Comparison of ENCODE assay signal across 8 mouse cellular contexts in genomic region chr4:116464126-116464981, GRCm38 (mm10). TPM values are rescaled to one million over a fixed set of nuclear protein-coding genes. Genes with fewer than 3 reads are reported as not detected.
DNase-seq lines count a peak whose midpoint lies in the region; ATAC-seq and TF ChIP-seq lines count a peak whose summit lies in the region.

TSS of gene Mast2 (minus strand) at chr4:116464183.

- 0 out of 2 replicates have a peak, but pooled peaks cover 2% of the 10 kb centered on the region for H3K9me3 ChIP-seq in heart, embryonic 10.5 days
- peaks cover 10% of the 10 kb centered on the region; the same call in 1 of the 2 replicates for H3K9me3 ChIP-seq in kidney, embryonic 15.5 days (replicated peaks)

- H3K4me3 ChIP-seq in bone marrow macrophage, adult 2 months (ENCODE audit: insufficient read depth, low read length), result peak within 1 kb of the TSS; percentile 81
- H3K4me3 ChIP-seq in embryonic fibroblast, embryonic 13.5 days (ENCODE audit: insufficient read depth, low read length), result peak within 1 kb of the TSS; percentile 91
- peak within 1 kb of the TSS; percentile 90 for H3K4me3 ChIP-seq in heart, embryonic 10.5 days
- peak within 1 kb of the TSS; percentile 97 for H3K4me3 ChIP-seq in kidney, embryonic 15.5 days (replicated peaks)

- TF ChIP-seq POLR2A in bone marrow macrophage, adult 2 months (IDR thresholded peaks at IDR 0.05; ENCODE audit: borderline replicate concordance, low read depth, low read length), result no peak
- peak; percentile 48 for TF ChIP-seq POLR2A in embryonic fibroblast, embryonic 13.5 days (IDR thresholded peaks at IDR 0.05; ENCODE audit: low read depth, low read length)

- 16% methylated on average over 68 of the region's 68 CpGs for WGBS in heart, embryonic 10.5 days
- 1% methylated on average over 50 of the region's 68 CpGs for WGBS in kidney, embryonic 15.5 days

- peaks cover 6% of the 10 kb centered on the region for H3K4me1 ChIP-seq in bone marrow macrophage, adult 2 months (ENCODE audit: control insufficient read depth, insufficient read depth, low read length)
- peaks cover 5% of the 10 kb centered on the region for H3K4me1 ChIP-seq in embryonic fibroblast, embryonic 13.5 days (ENCODE audit: control insufficient read depth, insufficient read depth, low read length)
- H3K4me1 ChIP-seq in heart, embryonic 10.5 days, result peaks cover 16% of the 10 kb centered on the region
- peaks cover 17% of the 10 kb centered on the region for H3K4me1 ChIP-seq in kidney, embryonic 15.5 days

- no peaks in the 10 kb centered on the region for H3K36me3 ChIP-seq in heart, embryonic 10.5 days
- no peaks in the 10 kb centered on the region for H3K36me3 ChIP-seq in kidney, embryonic 15.5 days

- H3K4me2 ChIP-seq in kidney, embryonic 15.5 days, result peak within 1 kb of the TSS; percentile 77

- H3K27me3 ChIP-seq in heart, embryonic 10.5 days (ENCODE audit: insufficient read depth, poor library complexity, severe bottlenecking), result no peaks in the 10 kb centered on the region
- H3K27me3 ChIP-seq in kidney, embryonic 15.5 days, result no peaks in the 10 kb centered on the region

- peak within 1 kb of the TSS; percentile 69 for H3K27ac ChIP-seq in bone marrow macrophage, adult 2 months (ENCODE audit: insufficient read depth, low read depth, low read length)
- peak within 1 kb of the TSS; percentile 94 for H3K27ac ChIP-seq in embryonic fibroblast, embryonic 13.5 days (ENCODE audit: insufficient read depth, low read length)
- H3K27ac ChIP-seq in heart, embryonic 10.5 days, result peak within 1 kb of the TSS; percentile 99
- peak within 1 kb of the TSS; percentile 94 for H3K27ac ChIP-seq in kidney, embryonic 15.5 days

- DNase-seq in A20 (ENCODE audit: low read depth, low spot score), result peak; percentile 88
- peak; percentile 89 for DNase-seq in heart, embryonic 10.5 days (ENCODE audit: low spot score)
- peak; percentile 91 for DNase-seq in liver
- peak; percentile 81 to 90 for DNase-seq in spleen, postnatal 4 days (ENCODE audit: low spot score in 2 of 2)

- no peak for TF ChIP-seq CTCF in bone marrow macrophage, adult 2 months (IDR thresholded peaks at IDR 0.05; ENCODE audit: low read depth, low read length)
- no peak for TF ChIP-seq CTCF in embryonic fibroblast, embryonic 13.5 days (IDR thresholded peaks at IDR 0.05; ENCODE audit: borderline replicate concordance, insufficient read depth, low read length)

- H3K9ac ChIP-seq in kidney, embryonic 15.5 days, result peak within 1 kb of the TSS; percentile 93

- peak; percentile 93 for ATAC-seq in kidney, embryonic 15.5 days (replicated peaks; ENCODE audit: low FRiP score)
- peak; percentile 59 for ATAC-seq in monocyte, adult 5-6 weeks (replicated peaks; ENCODE audit: insufficient number of reproducible peaks, low FRiP score, low TSS enrichment, poor library complexity, severe bottlenecking)

RNA-seq across cellular contexts. Expression of gene Mast2, which starts in this region (rescaled TPM):
- polyA plus RNA-seq in bone marrow macrophage, adult 2 months (2012; ENCODE audit: insufficient read depth, insufficient read length, missing spikeins), result 17.5 and 21.9 TPM in 2 replicates
- 59.4 and 64.3 TPM in 2 replicates for polyA plus RNA-seq in embryonic fibroblast, embryonic 13.5 days (2011; ENCODE audit: insufficient read length, low read depth, missing spikeins)
- polyA plus RNA-seq in heart, embryonic 10.5 days (2016; fragmentation: Nextera tagmentation; extraction: Ambion mirVana), result 15.4 and 15.5 TPM in 2 replicates
- polyA plus RNA-seq in kidney, embryonic 15.5 days (2015; fragmentation: Nextera tagmentation; extraction: Ambion mirVana), result 12.7 and 14.4 TPM in 2 replicates
- total RNA-seq in monocyte, adult 5-6 weeks (2017), result 3.7 to 11.7 TPM (median 7.4 TPM) in 3 replicates

Comparison
In these comparisons a context has a peak if more than half of its experiments do, and no peak if none do; other contexts are left out.
1. Peak in every context shown above with its lines: DNase-seq, ATAC-seq, H3K4me3 ChIP-seq and H3K27ac ChIP-seq.